Mouse (Mus musculus): ENCODE results near the gene Sumo1. TPM values are rescaled to one million over a fixed set of nuclear protein-coding genes. Genes with fewer than 3 reads are reported as not detected.

Gene Sumo1
- polyA plus RNA-seq, 1 experiment from 2014 or later, result 217 TPM

GRCm38 (mm10) chr1:59603893-59604292 is 66.7 kb downstream of the Sumo1 start:
- WGBS, result 55% methylated on average over 11 of the region's 11 CpGs
- Histone ChIP-seq H3K4me1 (replicated peaks; ENCODE audit: control insufficient read depth, insufficient read depth, low read length) (no peaks in the 10 kb centered on the region), H3K27ac (ENCODE audit: low read depth, low read length) (no peak overlapping the region), H3K27me3 (replicated peaks; ENCODE audit: control insufficient read depth, insufficient read depth, low read length) (no peaks in the 10 kb centered on the region), H3K4me2 (replicated peaks; ENCODE audit: low read depth) (no peak overlapping the region), H3K4me3 (ENCODE audit: low read depth, low read length) (no peak overlapping the region), H3K36me3 (ENCODE audit: control insufficient read depth, insufficient read depth) (no peaks in the 10 kb centered on the region), H3K9ac (ENCODE audit: low read depth, low read length) (no peak overlapping the region), H3K9me3 (ENCODE audit: control insufficient read depth) (no peaks in the 10 kb centered on the region)
- no peak for ATAC-seq
- peak; percentile 67 for TF ChIP-seq CTCF (IDR thresholded peaks at IDR 0.05; ENCODE audit: low read depth)

- Histone ChIP-seq H3K9ac (ENCODE audit: low read depth, low read length) (no peak overlapping the region), H3K4me2 (replicated peaks; ENCODE audit: low read depth) (no peak overlapping the region), H3K4me1 (replicated peaks; ENCODE audit: control insufficient read depth, insufficient read depth, low read length) (no peaks in the 10 kb centered on the region), H3K27me3 (replicated peaks; ENCODE audit: control insufficient read depth, insufficient read depth, low read length) (no peaks in the 10 kb centered on the region), H3K36me3 (ENCODE audit: control insufficient read depth, insufficient read depth) (no peaks in the 10 kb centered on the region), H3K4me3 (ENCODE audit: low read depth, low read length) (no peak overlapping the region), H3K27ac (ENCODE audit: low read depth, low read length) (no peak overlapping the region), H3K9me3 (ENCODE audit: control insufficient read depth) (no peaks in the 10 kb centered on the region)
- no peak for ATAC-seq
- WGBS, result 95% methylated on average over 2 of the region's 2 CpGs
- no peak for TF ChIP-seq CTCF (IDR thresholded peaks at IDR 0.05; ENCODE audit: low read depth)
These were observed 67.3 kb downstream of the Sumo1 start for GRCm38 (mm10) chr1:59603417-59603712.

- 46% methylated on average over 11 of the region's 11 CpGs for WGBS
- Histone ChIP-seq H3K4me1 (replicated peaks; ENCODE audit: control insufficient read depth, insufficient read depth, low read length) (no peaks in the 10 kb centered on the region), H3K9me3 (ENCODE audit: control insufficient read depth) (no peaks in the 10 kb centered on the region)
These were observed 67.9 kb downstream of the Sumo1 start for GRCm38 (mm10) chr1:59602531-59603416.

GRCm38 (mm10) chr1:59595609-59596008 is 75.0 kb downstream of the Sumo1 start:
- Histone ChIP-seq H3K27me3 (replicated peaks; ENCODE audit: control insufficient read depth, insufficient read depth, low read length) (peaks cover 11% of the 10 kb centered on the region; the same call in 1 of the 2 replicates), H3K4me2 (replicated peaks; ENCODE audit: low read depth) (no peak overlapping the region), H3K4me3 (ENCODE audit: low read depth, low read length) (no peak overlapping the region), H3K27ac (ENCODE audit: low read depth, low read length) (no peak overlapping the region), H3K9me3 (ENCODE audit: control insufficient read depth) (no peaks in the 10 kb centered on the region), H3K9ac (ENCODE audit: low read depth, low read length) (no peak overlapping the region), H3K36me3 (ENCODE audit: control insufficient read depth, insufficient read depth) (no peaks in the 10 kb centered on the region), H3K4me1 (replicated peaks; ENCODE audit: control insufficient read depth, insufficient read depth, low read length) (no peaks in the 10 kb centered on the region)
- no peak for TF ChIP-seq CTCF (IDR thresholded peaks at IDR 0.05; ENCODE audit: low read depth)
- ATAC-seq, result no peak
- 78% methylated on average over 9 of the region's 9 CpGs for WGBS

More at GRCm38 (mm10) chr1:59602531-59603416, 67.9 kb downstream of the Sumo1 start:
- ATAC-seq, result no peak
- Histone ChIP-seq H3K27me3 (replicated peaks; ENCODE audit: control insufficient read depth, insufficient read depth, low read length) (no peaks in the 10 kb centered on the region), H3K27ac (ENCODE audit: low read depth, low read length) (no peak overlapping the region), H3K4me2 (replicated peaks; ENCODE audit: low read depth) (no peak overlapping the region), H3K36me3 (ENCODE audit: control insufficient read depth, insufficient read depth) (no peaks in the 10 kb centered on the region), H3K4me3 (ENCODE audit: low read depth, low read length) (no peak overlapping the region), H3K9ac (ENCODE audit: low read depth, low read length) (no peak overlapping the region)
- TF ChIP-seq CTCF (IDR thresholded peaks at IDR 0.05; ENCODE audit: low read depth), result no peak

- WGBS, result 70% methylated on average over 11 of the region's 11 CpGs
- ATAC-seq, result no peak
- H3K36me3 ChIP-seq (ENCODE audit: control insufficient read depth, insufficient read depth), result no peaks in the 10 kb centered on the region
- no peaks in the 10 kb centered on the region for H3K9me3 ChIP-seq (ENCODE audit: control insufficient read depth)
- H3K27ac ChIP-seq (ENCODE audit: low read depth, low read length), result no peak overlapping the region
- no peak overlapping the region for H3K4me3 ChIP-seq (ENCODE audit: low read depth, low read length)
- peaks cover 11% of the 10 kb centered on the region; the same call in 1 of the 2 replicates for H3K27me3 ChIP-seq (replicated peaks; ENCODE audit: control insufficient read depth, insufficient read depth, low read length)
- no peak for TF ChIP-seq CTCF (IDR thresholded peaks at IDR 0.05; ENCODE audit: low read depth)
- H3K9ac ChIP-seq (ENCODE audit: low read depth, low read length), result no peak overlapping the region
- no peak overlapping the region for H3K4me2 ChIP-seq (replicated peaks; ENCODE audit: low read depth)
- no peaks in the 10 kb centered on the region for H3K4me1 ChIP-seq (replicated peaks; ENCODE audit: control insufficient read depth, insufficient read depth, low read length)
These were observed 75.9 kb downstream of the Sumo1 start for GRCm38 (mm10) chr1:59594586-59595266.

GRCm38 (mm10) chr1:59593622-59594035 is 77.0 kb downstream of the Sumo1 start:
- H3K27ac ChIP-seq (ENCODE audit: low read depth, low read length), result no peak overlapping the region
- H3K4me1 ChIP-seq (replicated peaks; ENCODE audit: control insufficient read depth, insufficient read depth, low read length), result no peaks in the 10 kb centered on the region
- 76% methylated on average over 2 of the region's 2 CpGs for WGBS
- no peak for ATAC-seq
- H3K9ac ChIP-seq (ENCODE audit: low read depth, low read length), result no peak overlapping the region
- no peak overlapping the region for H3K4me2 ChIP-seq (replicated peaks; ENCODE audit: low read depth)
- no peaks in the 10 kb centered on the region for H3K36me3 ChIP-seq (ENCODE audit: control insufficient read depth, insufficient read depth)
- no peak for TF ChIP-seq CTCF (IDR thresholded peaks at IDR 0.05; ENCODE audit: low read depth)
- H3K27me3 ChIP-seq (replicated peaks; ENCODE audit: control insufficient read depth, insufficient read depth, low read length), result peaks cover 11% of the 10 kb centered on the region; the same call in 1 of the 2 replicates
- no peak overlapping the region for H3K4me3 ChIP-seq (ENCODE audit: low read depth, low read length)
- H3K9me3 ChIP-seq (ENCODE audit: control insufficient read depth), result no peaks in the 10 kb centered on the region

Measured in intestine, postnatal 0 days (tissue).